Comparison of ENCODE assay signal across 9 mouse cellular contexts in genomic region chr2:64043099-64043498, GRCm38 (mm10). TPM values are rescaled to one million over a fixed set of nuclear protein-coding genes. Genes with fewer than 3 reads are reported as not detected.
DNase-seq lines count a peak whose midpoint lies in the region; ATAC-seq and TF ChIP-seq lines count a peak whose summit lies in the region.
"Had no signal": no experiment of that assay in that cellular context is flagged by ENCODE, and none has a peak within 500 bp of the region (broad histone marks: within the 10 kb centered on the region; RNA-seq: fewer than 3 reads in every experiment).

No protein-coding gene starts in this region.

- H3K36me3 ChIP-seq in midbrain, embryonic 14.5 days (ENCODE audit: control insufficient read depth, insufficient read depth, low read length) = no peaks in the 10 kb centered on the region
- H3K36me3 ChIP-seq in midbrain, embryonic 11.5 days (ENCODE audit: control insufficient read depth, insufficient read depth, low read length) = no peaks in the 10 kb centered on the region
- H3K36me3 ChIP-seq in heart, embryonic 13.5 days = no peaks in the 10 kb centered on the region
- H3K36me3 ChIP-seq: heart, embryonic 15.5 days had no signal

- peak; percentile 20 to 31 for DNase-seq in cerebellum, adult 2 months
- peak; percentile 66 for DNase-seq in midbrain, embryonic 14.5 days
- DNase-seq in midbrain, embryonic 11.5 days (ENCODE audit: low spot score, missing footprints) = no peak
- peak; percentile 26 to 54 for DNase-seq in left cerebral cortex, postnatal 14 days (ENCODE audit: low spot score in 2 of 2)
- DNase-seq in thymus, postnatal 25 days = no peak

- H3K4me3 ChIP-seq in cerebellum, adult 2 months (replicated peaks; ENCODE audit: insufficient read depth, low read depth, low read length) = no peak overlapping the region
- H3K4me3 ChIP-seq in midbrain, embryonic 14.5 days (replicated peaks; ENCODE audit: low read depth, low read length) = no peak overlapping the region
- no peak overlapping the region for H3K4me3 ChIP-seq in midbrain, embryonic 11.5 days (ENCODE audit: low read depth, low read length)
- no peak overlapping the region for H3K4me3 ChIP-seq in heart, embryonic 13.5 days
- H3K4me3 ChIP-seq: heart, embryonic 15.5 days had no signal

- intact Hi-C loops in left cerebral cortex, postnatal 14 days (cut with DNase I) = no loop called here

- TF ChIP-seq CTCF in cerebellum, adult 2 months (IDR thresholded peaks at IDR 0.05; ENCODE audit: borderline replicate concordance, insufficient read depth, low read depth, low read length) = no peak

- H3K27ac ChIP-seq in cerebellum, adult 2 months (ENCODE audit: insufficient read depth, low read length) = no peak overlapping the region
- no peak overlapping the region for H3K27ac ChIP-seq in midbrain, embryonic 14.5 days (replicated peaks; ENCODE audit: low read depth, low read length)
- H3K27ac ChIP-seq in midbrain, embryonic 11.5 days (ENCODE audit: low read depth, low read length) = no peak overlapping the region
- H3K27ac ChIP-seq in heart, embryonic 13.5 days (replicated peaks) = peak overlapping the region; percentile 25; the same call in 1 of the 2 replicates
- H3K27ac ChIP-seq: heart, embryonic 15.5 days had no signal

- no peaks in the 10 kb centered on the region for H3K9me3 ChIP-seq in midbrain, embryonic 14.5 days (ENCODE audit: control insufficient read depth, low read length)
- H3K9me3 ChIP-seq in midbrain, embryonic 11.5 days (ENCODE audit: control insufficient read depth, low read length) = no peaks in the 10 kb centered on the region
- H3K9me3 ChIP-seq in heart, embryonic 13.5 days = no peaks in the 10 kb centered on the region
- H3K9me3 ChIP-seq: heart, embryonic 15.5 days had no signal

- ATAC-seq in cerebellum, adult (ENCODE audit: insufficient number of reproducible peaks, low FRiP score, low TSS enrichment) = no peak
- no peak for ATAC-seq in midbrain, embryonic 14.5 days (ENCODE audit: low FRiP score, low TSS enrichment)
- no peak for ATAC-seq in midbrain, embryonic 11.5 days (ENCODE audit: low FRiP score)
- no peak for ATAC-seq in heart, embryonic 13.5 days (ENCODE audit: extremely low read depth, insufficient number of reproducible peaks, low FRiP score, low TSS enrichment)
- no peak for ATAC-seq in megakaryocyte-erythroid progenitor cell, adult 5-6 weeks (replicated peaks; ENCODE audit: low FRiP score, low TSS enrichment, poor library complexity, severe bottlenecking)

- no peaks in the 10 kb centered on the region for H3K27me3 ChIP-seq in cerebellum, adult 2 months (ENCODE audit: control insufficient read depth, insufficient read depth, low read length)
- H3K27me3 ChIP-seq in midbrain, embryonic 14.5 days (ENCODE audit: control insufficient read depth, insufficient read depth, low read length) = no peaks in the 10 kb centered on the region
- H3K27me3 ChIP-seq in midbrain, embryonic 11.5 days (ENCODE audit: control insufficient read depth, insufficient read depth, low read length) = no peaks in the 10 kb centered on the region
- no peaks in the 10 kb centered on the region for H3K27me3 ChIP-seq in heart, embryonic 13.5 days (replicated peaks)
- H3K27me3 ChIP-seq: heart, embryonic 15.5 days had no signal

- H3K9ac ChIP-seq in midbrain, embryonic 14.5 days (replicated peaks; ENCODE audit: low read length) = no peak overlapping the region
- H3K9ac ChIP-seq in midbrain, embryonic 11.5 days (ENCODE audit: low read length) = no peak overlapping the region
- H3K9ac ChIP-seq in heart, embryonic 13.5 days = no peak overlapping the region
- H3K9ac ChIP-seq: heart, embryonic 15.5 days had no signal

- WGBS in cerebellum, adult 2 months = 7% methylated on average over 3 of the region's 3 CpGs
- WGBS in midbrain, embryonic 14.5 days = 48% methylated on average over 3 of the region's 3 CpGs
- WGBS in midbrain, embryonic 11.5 days = 66% methylated on average over 3 of the region's 3 CpGs
- WGBS in heart, embryonic 13.5 days = 51% methylated on average over 3 of the region's 3 CpGs

- no peaks in the 10 kb centered on the region for H3K4me1 ChIP-seq in cerebellum, adult 2 months (ENCODE audit: control insufficient read depth, insufficient read depth, low read length)
- H3K4me1 ChIP-seq in midbrain, embryonic 14.5 days (ENCODE audit: control insufficient read depth, insufficient read depth, low read length) = no peaks in the 10 kb centered on the region
- H3K4me1 ChIP-seq in midbrain, embryonic 11.5 days (ENCODE audit: control insufficient read depth, insufficient read depth, low read length) = no peaks in the 10 kb centered on the region
- H3K4me1 ChIP-seq in heart, embryonic 13.5 days = peaks cover 29% of the 10 kb centered on the region

- H3K4me2 ChIP-seq in midbrain, embryonic 14.5 days (ENCODE audit: low read length) = no peak overlapping the region
- H3K4me2 ChIP-seq in midbrain, embryonic 11.5 days = no peak overlapping the region
- H3K4me2 ChIP-seq in heart, embryonic 13.5 days = no peak overlapping the region
- H3K4me2 ChIP-seq: heart, embryonic 15.5 days had no signal

- TF ChIP-seq POLR2A in cerebellum, adult 2 months (IDR thresholded peaks at IDR 0.05; ENCODE audit: borderline replicate concordance, insufficient read depth, low read length) = no peak

RNA-seq across cellular contexts. Expression of gene Fign, which starts 54.7 kb away (rescaled TPM):
- polyA plus RNA-seq in cerebellum, adult 2 months (2012; rRNA removed) = 2.5 TPM in 2 replicates
- polyA plus RNA-seq in midbrain, embryonic 14.5 days (2014; fragmentation: Nextera tagmentation; extraction: Ambion mirVana) = 19.7 and 21.2 TPM in 2 replicates
- polyA plus RNA-seq in midbrain, embryonic 11.5 days (2014; fragmentation: Nextera tagmentation; extraction: Ambion mirVana) = 15.2 and 17.1 TPM in 2 replicates
- polyA plus RNA-seq in heart, embryonic 13.5 days (2015; fragmentation: Nextera tagmentation; extraction: Ambion mirVana) = 8.3 and 9.5 TPM in 2 replicates
- total RNA-seq in left cerebral cortex, postnatal 14 days (2021) = 1 to 10 TPM; 1.8 to 3.0 TPM
- not detected in 2 replicates for total RNA-seq in megakaryocyte-erythroid progenitor cell, adult 5-6 weeks (2014; fragmentation: Nextera tagmentation)
- not detected in 2 replicates for total RNA-seq in megakaryocyte-erythroid progenitor cell, adult 5-6 weeks (2017)

Comparison
In these comparisons a context has a peak if more than half of its experiments do, and no peak if none do; other contexts are left out.
1. DNase-seq: peak in cerebellum, adult 2 months (2 of 2), midbrain, embryonic 14.5 days (single experiment) and left cerebral cortex, postnatal 14 days (2 of 2); none in midbrain, embryonic 11.5 days (single experiment) and thymus, postnatal 25 days (single experiment).